Mouse (Mus musculus): Measurements from ENCODE around the gene Ttn.

Gene Ttn

DNA sequence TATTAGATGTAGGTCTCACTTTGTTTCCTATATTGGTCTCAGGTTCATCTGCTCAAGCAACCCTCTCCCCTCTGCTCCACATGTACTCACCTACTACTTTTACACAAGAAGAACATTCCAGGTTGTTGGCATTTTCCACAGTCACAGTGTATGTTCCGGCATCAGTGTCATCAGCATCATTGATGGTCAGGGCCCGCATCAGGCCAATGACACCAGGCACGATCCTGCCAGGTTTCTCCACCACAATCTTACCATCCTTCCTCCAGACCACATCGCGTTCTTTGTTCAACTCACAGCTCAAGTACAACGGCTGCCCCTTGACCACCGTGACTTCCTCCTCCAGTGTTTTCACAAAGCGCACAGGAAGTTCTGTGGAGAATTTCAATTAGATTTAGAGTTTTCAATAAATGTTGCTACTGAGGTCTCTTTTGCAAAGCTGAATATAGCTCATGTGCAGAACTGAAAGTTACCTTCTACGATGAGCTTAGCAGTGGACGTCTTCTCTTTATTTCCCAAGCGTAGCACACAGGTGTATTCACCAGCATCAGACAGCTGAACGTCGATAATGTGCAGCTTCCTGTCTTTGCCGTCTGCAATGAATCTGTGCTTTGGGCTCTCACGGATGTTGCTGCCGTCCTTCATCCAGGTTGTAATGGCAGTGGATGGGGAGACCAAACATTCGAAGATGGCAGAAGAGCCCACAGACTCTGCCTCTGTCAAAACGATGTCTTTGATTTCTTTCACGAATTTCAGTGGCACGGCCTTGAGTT is 168.1 kb downstream of the Ttn start:
- no peak for DNase-seq

- no peak for DNase-seq
Observed at GRCm38 (mm10) chr2:76811160-76811559, 171.2 kb downstream of the Ttn start.

GRCm38 (mm10) chr2:76808334-76808733 is 174.0 kb downstream of the Ttn start:
- no peak for DNase-seq

GRCm38 (mm10) chr2:76807284-76807683 is 175.1 kb downstream of the Ttn start:
- DNase-seq = no peak

- DNase-seq = no peak
Observed at GRCm38 (mm10) chr2:76806861-76807260, 175.5 kb downstream of the Ttn start.

DNA sequence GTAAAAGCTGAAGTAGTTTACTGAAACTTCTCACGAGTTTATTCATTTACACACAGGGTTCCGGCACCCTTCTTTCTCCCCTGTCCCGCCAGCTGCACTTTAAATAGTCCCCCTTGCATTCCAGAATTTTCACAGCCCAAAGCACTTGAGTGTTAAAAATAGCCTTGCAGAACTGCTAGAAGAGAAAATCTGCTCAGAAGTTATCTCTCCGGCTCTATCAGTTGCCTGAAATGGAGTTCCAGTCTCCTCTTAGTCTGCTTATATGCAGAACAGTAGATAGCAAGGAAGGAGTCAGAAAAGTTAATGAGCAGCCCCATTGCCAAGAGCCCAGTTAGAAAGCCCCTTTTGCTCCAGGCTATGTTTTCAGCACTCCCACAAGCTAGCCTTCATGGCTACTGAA is 176.0 kb downstream of the Ttn start:
- DNase-seq = no peak

DNA sequence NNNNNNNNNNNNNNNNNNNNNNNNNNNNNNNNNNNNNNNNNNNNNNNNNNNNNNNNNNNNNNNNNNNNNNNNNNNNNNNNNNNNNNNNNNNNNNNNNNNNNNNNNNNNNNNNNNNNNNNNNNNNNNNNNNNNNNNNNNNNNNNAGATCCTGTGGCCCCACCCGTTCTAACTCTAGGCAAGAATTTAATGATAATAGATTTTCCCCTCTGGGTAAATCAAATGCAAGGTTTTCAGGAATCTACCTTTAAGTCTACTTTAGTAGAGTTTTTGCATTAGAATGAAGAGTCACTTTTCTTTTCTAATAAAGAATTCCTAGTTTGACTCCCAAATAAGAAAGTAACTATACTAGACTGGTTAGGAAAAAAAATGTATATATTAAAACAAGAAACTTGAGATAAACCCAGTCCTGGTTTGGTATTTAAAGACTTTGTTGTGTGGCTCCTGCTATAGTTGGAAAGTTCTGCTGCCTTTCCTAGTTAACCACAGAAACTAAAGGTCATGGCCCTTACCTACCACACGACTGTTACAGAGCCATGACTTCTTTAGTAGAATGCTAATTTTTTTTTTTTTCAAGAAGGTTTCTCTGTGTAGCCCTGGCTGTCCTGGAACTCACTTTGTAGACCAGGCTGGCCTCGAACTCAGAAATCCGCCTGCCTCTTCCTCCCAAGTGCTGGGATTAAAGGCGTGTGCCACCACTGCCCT is 177.0 kb downstream of the Ttn start:
- no peak for DNase-seq

DNA sequence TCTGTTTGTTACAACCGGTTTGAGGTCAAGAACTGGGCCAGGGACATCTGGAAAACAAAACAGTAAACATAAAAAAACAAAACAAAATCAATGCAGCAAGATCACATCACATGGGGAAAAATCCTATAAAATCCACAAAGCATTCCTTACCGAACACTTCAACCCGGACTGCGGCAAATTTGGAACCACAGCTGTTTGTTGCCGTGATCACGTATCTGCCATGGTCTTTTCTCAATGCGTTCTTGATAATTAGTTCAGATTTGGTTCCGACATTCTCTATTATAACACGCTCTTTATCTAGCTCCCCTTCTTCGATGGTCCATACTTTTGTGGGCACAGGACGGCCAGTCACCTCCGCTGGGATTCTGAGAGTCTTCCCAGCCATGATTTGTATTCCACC is 198.2 kb downstream of the Ttn start:
- DNase-seq = no peak

- DNase-seq = no peak
Observed at GRCm38 (mm10) chr2:76780792-76781191, 201.6 kb downstream of the Ttn start.

GRCm38 (mm10) chr2:76769831-76770230 is 212.5 kb downstream of the Ttn start:
- no peak for DNase-seq

- DNase-seq = no peak
Observed at GRCm38 (mm10) chr2:76767231-76767630, 215.1 kb downstream of the Ttn start.

DNA sequence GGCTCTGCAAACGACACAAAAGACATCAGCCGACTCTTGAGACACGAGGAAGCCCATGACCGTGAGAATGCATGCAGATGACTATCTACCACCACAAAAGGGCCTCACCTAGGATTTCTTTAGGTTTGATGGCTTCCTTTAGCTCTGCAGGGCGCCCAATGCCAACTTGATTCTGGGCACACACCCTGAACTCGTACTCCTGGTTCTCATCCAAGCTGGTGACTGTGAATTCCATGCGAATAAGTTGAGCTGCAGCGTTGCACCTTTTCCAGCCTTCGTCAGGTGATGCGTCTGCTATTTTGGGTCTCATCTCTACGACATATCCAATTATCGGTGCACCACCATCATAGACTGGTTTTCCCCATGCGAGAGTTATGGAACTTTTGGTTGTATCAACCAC is 217.8 kb downstream of the Ttn start:
- DNase-seq = no peak

DNA sequence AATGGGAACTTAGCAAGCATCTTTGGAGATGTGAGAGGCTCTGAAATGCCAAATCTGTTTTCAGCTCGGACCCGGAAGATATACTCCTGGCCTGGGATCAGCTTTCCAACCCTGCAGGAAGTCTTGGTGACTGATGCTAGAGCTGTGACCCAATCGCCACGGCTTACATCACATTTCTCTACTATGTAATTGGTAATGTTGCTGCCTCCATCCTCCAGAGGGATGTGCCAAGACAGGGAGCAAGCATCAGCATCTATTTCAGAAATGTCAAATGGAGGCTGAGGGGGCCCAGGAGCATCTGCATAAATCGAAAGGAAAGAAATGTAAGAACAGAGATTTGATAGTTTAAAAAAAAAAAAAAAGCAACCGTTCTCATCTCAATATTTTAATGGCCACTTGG is 220.2 kb downstream of the Ttn start:
- DNase-seq = no peak

DNA sequence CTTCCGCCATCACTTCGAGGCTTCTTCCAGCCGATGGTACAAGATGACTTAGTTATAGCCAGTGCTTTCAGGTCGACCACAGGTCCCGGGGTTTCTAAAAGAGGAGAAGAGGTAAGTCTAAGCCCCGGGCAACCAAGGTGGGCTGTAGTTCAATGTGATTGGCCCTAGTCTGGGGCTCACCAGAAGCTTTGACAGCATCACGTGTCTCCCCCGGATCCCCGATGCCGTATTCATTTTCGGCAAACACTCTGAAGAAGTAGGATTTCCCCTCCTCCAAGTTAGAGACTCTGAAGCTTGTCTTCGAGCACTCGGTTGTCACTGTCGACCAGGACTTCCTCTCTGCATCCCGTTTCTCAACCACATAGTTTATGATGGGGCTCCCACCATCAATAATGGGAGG is 225.9 kb downstream of the Ttn start:
- no peak for DNase-seq

DNA sequence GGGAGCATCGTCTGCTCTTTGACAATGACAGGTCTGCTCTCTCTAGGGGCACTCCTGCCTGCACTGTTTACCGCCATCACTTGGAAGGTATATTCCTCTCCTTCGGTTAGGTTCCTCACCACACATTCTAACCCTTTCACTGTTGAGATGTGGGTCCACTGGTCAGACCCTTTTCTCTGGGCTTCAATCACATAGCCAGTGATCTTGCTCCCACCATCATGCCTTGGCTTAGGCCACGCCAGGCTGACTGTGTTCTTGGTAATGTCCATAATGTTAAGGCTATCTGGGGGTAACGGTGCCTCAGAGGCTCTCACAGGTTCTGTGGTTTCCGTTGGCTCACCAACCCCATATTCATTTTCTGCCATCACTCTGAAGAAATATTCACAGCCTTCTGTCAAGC is 230.4 kb downstream of the Ttn start:
- DNase-seq = no peak

DNA sequence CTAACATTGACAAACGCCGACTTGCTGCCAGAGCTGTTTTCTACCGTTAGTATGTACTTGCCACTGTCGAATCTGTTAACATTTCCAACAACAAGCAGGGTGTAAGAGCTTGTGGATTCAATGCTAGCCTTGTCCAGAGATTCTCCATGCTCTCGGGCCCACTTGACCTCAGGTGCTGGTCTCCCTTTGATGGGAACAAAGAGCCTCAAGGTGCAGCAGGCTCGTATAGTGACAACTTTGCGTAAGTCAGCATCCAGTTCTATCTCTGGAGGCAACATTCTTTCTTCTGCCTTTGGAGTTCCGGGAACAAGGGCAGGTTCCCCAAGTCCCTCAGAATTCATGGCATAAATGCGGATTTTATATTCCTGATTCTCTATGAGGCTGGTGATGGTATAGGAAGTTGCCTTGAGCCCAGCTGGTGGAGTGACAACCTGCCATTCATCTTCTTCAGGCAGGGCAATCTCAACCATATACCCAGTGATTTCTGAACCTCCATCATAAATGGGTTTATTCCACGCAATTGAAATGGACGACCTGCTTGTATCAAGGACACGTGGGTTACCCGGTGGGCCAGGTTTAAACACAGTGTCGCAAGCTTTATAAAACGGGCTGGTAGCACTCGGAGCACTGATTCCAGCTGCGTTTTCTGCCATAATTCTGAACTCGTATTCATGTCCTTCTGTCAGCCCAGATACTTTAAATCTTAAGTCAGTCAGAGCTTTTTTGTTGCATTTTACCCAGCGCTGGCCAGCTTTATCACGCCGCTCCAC is 232.8 kb downstream of the Ttn start:
- no peak for DNase-seq

DNA sequence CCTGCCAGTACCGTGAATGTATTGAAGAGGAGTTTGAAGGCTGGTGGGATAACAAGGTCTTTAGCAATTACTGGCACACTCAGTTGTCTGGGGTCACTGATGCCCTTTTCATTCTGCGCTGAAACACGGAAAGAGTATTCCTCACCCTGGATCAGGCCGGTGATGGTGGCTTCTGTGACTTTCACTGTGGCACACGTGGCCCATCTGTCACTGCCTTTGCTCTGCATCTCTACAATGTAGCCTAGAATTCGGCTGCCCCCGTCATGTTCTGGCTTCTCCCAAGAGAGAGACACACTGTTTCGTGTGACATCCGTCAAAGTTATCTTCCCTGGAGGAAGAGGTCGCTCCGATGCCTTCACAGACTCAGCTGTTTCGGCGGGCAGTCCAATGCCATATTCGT is 233.7 kb downstream of the Ttn start:
- no peak for DNase-seq

GRCm38 (mm10) chr2:76719650-76720049 is 262.7 kb downstream of the Ttn start:
- no peak for DNase-seq

DNA sequence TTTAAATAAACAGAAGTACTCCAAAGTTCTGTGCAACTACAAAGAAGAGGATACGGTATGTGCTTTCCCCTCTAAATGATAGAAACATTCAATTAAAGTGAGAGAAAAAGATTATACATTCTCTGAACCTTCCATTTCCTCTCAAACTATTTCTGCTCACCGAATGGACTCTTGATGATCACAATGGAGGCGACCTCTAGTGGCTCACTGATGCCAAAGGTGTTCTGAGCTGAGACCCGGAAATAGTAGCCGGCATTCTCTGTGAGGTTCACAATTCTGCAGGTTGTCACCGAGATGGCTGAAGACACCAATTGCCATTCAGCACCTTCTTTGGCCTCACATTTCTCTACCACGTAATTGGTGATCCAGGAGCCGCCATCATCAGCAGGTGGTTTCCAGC is 267.4 kb downstream of the Ttn start:
- DNase-seq = peak in 1 of 2 experiments; percentile 8

- DNase-seq = no peak
Observed at GRCm38 (mm10) chr2:76708512-76708911, 273.8 kb downstream of the Ttn start.

GRCm38 (mm10) chr2:76705655-76706054 is 276.7 kb downstream of the Ttn start:
- no peak for DNase-seq

DNA sequence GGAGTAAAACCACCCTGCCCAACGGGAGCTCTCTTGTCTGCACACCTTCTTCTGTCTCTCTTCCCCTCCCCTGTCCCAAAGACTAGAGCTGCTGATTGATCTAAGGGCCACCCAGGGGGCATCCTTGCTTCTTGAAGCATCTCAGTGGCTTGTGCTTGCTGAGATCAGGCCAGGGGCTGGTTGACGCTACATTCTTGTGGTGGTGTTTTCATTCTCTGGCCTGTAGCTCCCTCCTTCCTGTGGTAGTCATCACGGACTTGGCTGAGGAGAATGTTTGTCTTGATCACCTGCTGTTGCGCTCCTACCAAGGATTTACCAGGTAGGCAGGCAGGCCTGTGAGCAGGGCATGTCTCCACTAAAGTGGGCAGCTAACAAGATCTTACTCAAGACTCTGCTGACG is 279.6 kb downstream of the Ttn start:
- no peak for DNase-seq

GRCm38 (mm10) chr2:76702188-76702587 is 280.2 kb downstream of the Ttn start:
- DNase-seq = no peak

GRCm38 (mm10) chr2:76695290-76695689 is 287.1 kb downstream of the Ttn start:
- no peak for DNase-seq

Measured in B cell, adult 2 months (primary cell).